Mouse (Mus musculus) testis, postnatal 14 days (tissue): ENCODE measurements around the gene Etfbkmt.
"Not testable (repeated sequence)": the region's sequence is repeated elsewhere in the genome, so short reads cannot be mapped to it uniquely, and the experiment has no call there.

Experiments
- DNase-seq: peaks from one replicate; pipeline ENCODE4 v3.0.0; 2021; ENCODE audit warnings: low spot score

Gene Etfbkmt

DNA sequence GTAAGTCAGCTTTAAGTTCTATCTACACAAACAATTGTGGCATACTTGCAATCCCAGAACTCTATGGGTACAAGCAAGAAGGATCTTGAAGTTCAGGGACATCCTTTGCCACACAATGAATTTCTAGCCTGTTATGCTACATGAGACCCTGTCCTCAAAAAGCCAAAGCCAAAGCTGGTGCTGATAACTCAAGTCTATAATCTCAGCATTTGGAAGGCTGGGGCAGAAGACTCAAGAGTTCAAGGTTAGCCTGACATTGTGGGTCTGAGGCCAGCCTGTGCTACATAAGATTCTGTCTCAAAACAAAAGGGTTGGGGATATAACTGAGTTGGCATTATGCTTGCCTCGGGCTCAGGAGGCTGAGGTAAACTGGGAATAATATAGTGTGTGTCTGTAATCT, 47.7 kb downstream of the Etfbkmt start:
- DNase-seq: no peak

DNA sequence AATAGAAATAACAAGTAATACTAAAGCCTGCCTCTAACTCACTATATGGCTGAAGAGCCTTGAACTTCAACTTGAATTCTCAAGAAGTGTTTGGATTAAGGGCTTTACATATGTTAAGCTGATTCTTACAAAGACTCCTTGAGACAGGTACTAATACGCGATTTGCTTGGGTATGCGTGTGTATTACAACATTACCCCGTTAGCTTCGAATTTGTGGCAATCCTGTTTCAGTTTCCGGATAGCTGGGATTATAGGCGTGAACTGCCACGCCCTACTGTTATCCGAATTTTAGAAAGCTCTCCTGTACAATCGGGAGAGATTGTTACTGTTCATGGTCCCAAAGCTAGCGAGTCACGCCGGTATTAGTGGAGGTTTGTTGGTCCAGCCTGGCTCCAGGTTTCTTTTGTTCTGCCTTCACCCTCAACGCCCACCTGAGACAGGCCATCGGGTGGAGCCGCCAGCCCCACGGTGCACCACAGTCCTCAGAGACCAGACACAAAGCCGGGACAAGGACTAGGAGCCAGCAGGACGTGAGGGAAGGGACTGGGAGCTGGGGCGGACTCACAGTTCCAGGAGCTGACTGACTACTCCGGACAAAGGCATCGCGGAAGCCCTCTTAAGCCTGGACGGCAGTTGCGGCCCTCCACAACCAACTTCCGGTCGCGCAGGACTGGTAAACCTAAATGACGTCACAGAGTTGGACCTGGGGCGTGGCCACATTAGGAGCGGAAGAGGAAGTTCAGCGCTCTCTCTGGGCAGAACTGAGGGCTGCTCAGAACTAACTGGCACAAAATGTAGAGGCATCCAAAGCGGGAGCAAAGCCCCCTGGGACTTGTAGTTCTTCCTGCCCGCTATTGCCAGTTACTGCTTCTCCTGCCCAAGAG, 48.6 kb downstream of the Etfbkmt start, which contains the start of gene Amn1:
Gene Amn1 (minus strand): TSS at position 672 of the 884 bp plus-strand sequence.
- DNase-seq: peak; percentile 96

DNA sequence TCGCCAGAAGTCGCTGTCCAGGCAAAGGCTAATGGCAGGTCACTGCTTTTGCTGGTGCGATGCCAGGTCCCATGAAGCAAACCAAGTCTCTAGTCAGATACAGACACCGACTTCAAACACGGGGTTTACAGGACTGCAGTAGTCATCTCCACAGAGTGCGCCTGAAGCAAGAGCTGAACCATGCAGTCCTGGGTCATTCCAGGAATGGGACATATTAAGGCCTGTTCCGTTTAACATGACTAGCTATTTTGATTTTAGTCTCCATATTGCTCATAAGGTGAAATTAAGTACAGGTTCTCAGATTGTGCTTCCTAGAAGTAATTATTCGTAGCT, 49.2 kb downstream of the Etfbkmt start:
- no peak for DNase-seq

DNA sequence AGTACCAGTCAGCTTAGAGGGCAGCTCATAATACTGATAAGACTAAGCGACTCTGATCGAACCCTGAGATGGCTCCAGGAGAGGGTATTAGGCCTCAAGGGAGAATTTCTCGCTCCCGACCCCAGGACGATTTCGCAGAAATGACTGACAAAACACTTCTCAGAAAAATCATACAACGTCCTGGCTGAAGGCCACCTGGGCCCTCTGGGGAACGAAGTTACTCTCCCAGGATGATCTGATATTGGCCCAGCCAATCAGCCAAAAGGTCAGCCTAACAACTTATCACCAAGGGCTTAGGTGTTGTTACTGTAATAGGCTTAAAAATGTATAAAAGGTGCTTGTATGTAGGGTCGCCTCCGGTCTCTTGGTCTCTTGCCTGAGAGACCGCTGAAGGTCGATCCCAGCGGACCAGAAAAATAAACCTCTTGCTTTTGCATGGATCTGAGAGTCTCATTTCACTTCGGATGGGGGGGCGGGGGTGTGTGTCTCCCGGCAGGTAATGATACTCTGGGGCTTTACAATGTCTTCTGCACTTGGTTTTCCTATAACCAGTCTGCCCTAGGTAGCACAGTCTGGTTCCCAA, 49.8 kb downstream of the Etfbkmt start:
- DNase-seq: no peak

DNA sequence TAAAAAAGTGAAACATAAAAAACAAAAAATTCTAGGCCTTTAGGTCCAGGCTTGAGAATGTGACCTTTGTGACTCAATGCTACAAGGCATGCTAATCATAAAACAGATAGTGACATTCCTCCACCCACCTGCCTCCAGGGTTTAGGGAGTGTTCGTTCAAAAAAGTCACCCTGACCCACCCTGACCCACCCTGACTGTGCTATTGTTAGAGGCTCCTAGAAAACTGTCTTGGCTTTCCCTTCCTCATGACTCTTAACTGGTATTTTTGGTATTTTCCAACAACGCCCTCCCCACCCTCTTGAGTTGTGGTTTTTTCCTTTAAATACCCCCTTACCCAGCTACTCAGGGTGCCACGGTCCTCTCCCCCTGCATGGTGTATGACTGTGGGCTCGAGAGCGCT, 52.3 kb downstream of the Etfbkmt start:
- DNase-seq: not testable (repeated sequence)

DNA sequence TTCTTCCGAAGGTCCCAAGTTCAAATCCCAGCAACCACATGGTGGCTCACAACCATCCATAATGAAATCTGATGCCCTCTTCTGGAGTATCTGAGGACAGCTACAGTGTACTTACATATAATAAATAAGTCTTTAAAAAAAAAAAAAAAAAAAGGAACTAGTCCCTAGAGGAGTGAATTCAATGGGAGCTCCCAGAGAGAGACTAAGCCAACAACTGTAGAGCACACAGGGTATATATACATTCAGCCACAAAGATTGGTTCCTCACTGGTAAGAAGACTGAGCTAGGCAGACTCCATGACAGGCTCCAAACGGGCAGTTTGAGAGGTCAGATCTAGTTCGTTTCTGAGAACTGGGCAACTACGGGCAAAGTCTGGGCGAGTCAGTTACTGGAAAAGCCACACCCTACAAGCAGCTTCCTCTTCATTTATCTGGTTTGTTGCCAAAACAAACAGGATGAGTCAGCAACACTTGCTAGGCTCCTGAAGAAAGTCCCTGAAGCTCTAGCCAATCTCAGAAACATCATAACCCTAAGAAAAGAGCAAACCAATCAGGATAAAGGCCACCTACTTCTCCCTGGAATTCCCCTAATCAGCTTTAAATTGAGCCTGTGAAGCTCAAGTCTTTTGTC, 53.7 kb downstream of the Etfbkmt start:
- no peak for DNase-seq

DNA sequence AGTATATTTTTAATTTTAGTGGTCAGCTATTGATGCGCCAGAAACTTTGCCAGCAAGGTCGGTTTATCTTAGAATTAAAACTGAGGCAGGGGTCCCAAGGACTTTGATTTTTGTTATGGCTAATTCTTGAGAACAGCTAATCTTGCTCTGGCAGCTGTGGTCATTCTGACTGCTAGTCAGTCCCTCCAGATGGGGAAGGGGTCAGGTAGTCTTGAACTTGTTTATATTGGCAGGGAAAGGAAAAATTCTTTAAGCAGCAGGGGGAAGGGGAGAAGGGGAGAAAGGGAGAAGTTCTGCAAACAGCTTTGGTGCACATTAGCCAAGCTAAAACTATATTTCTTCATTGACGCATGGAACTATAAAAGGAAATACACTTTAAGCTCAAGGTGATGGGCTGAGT, 57.5 kb downstream of the Etfbkmt start:
- no peak for DNase-seq

DNA sequence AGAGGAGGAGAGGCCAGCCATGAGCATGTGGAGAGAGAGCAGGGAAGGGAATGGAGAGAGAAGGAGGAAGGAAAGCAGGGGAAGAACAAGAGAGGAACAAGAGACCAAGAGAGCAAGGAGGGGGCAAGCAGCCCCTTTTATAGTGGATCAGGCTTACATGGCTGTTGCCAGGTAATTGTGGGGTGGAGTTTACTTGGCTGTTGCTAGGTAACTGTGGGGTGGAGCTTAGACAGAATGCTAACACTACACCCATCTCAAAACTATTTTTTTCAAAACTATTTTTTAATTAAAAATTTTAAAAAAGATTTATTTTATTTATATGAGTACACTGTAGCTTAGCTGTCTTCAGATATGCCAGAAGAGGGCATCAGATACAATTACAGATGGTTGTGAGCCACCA, 58.9 kb downstream of the Etfbkmt start:
- DNase-seq: no peak
